Mouse (Mus musculus): ENCODE measurements around the gene Hmgb3.

Hmgb3 gene

GRCm38 (mm10) chrX:71589181-71589580 is 33.5 kb downstream of the Hmgb3 start:
- no peak for DNase-seq (ENCODE audit: low spot score in 2 of 2)

- DNase-seq (ENCODE audit: low spot score in 2 of 2), result peak; percentile 1 to 2
These were observed 45.4 kb downstream of the Hmgb3 start for GRCm38 (mm10) chrX:71601052-71601611.

All from right cerebral cortex, postnatal 36 days (tissue).